8 mouse cellular contexts compared by ENCODE assay signal in genomic region chr7:125553653-125554428, GRCm38 (mm10). TPM values are rescaled to one million over a fixed set of nuclear protein-coding genes. Genes with fewer than 3 reads are reported as not detected.
DNase-seq lines count a peak whose midpoint lies in the region; ATAC-seq and TF ChIP-seq lines count a peak whose summit lies in the region.
"Had no signal": no experiment of that assay in that cellular context is flagged by ENCODE, and none has a peak within 500 bp of the region (broad histone marks: within the 10 kb centered on the region; RNA-seq: fewer than 3 reads in every experiment).

No protein-coding gene starts in this region.

- ATAC-seq in hindbrain, postnatal 0 days, result no peak
- ATAC-seq in intestine, embryonic 15.5 days, result no peak
- no peak for ATAC-seq in stomach, postnatal 0 days (ENCODE audit: low FRiP score, low TSS enrichment)

- H3K4me3 ChIP-seq in hindbrain, postnatal 0 days (ENCODE audit: low read length), result no peak overlapping the region
- no peak overlapping the region for H3K4me3 ChIP-seq in hindbrain, embryonic 10.5 days
- peak overlapping the region; percentile 78 for H3K4me3 ChIP-seq in thymus, adult 2 months (ENCODE audit: control insufficient read depth, insufficient read depth, low read length)
- no peak overlapping the region; the same call in 1 of the 2 replicates for H3K4me3 ChIP-seq in intestine, embryonic 15.5 days (replicated peaks)
- H3K4me3 ChIP-seq in stomach, postnatal 0 days (ENCODE audit: low read depth, low read length), result peak overlapping the region; percentile 70

- TF ChIP-seq POLR2A in thymus, adult 2 months (IDR thresholded peaks at IDR 0.05; ENCODE audit: control insufficient read depth, extremely low read depth, insufficient read depth, low read length, poor library complexity), result no peak

- H3K9me3 ChIP-seq in hindbrain, postnatal 0 days (ENCODE audit: low read length), result no peaks in the 10 kb centered on the region
- H3K9me3 ChIP-seq in hindbrain, embryonic 10.5 days, result no peaks in the 10 kb centered on the region
- H3K9me3 ChIP-seq in intestine, embryonic 15.5 days, result no peaks in the 10 kb centered on the region
- H3K9me3 ChIP-seq in stomach, postnatal 0 days (ENCODE audit: control insufficient read depth, low read length), result no peaks in the 10 kb centered on the region
- H3K9me3 ChIP-seq: limb, embryonic 15.5 days had no signal

- 69% methylated on average over 13 of the region's 13 CpGs for WGBS in hindbrain, postnatal 0 days
- 85% methylated on average over 13 of the region's 13 CpGs for WGBS in hindbrain, embryonic 10.5 days
- WGBS in thymus, adult 2 months, result 62% methylated on average over 13 of the region's 13 CpGs
- 85% methylated on average over 13 of the region's 13 CpGs for WGBS in intestine, embryonic 15.5 days
- WGBS in stomach, postnatal 0 days, result 77% methylated on average over 13 of the region's 13 CpGs

- H3K36me3 ChIP-seq in hindbrain, postnatal 0 days (ENCODE audit: insufficient read depth, low read length), result no peaks in the 10 kb centered on the region
- no peaks in the 10 kb centered on the region for H3K36me3 ChIP-seq in hindbrain, embryonic 10.5 days
- no peaks in the 10 kb centered on the region for H3K36me3 ChIP-seq in thymus, adult 2 months (ENCODE audit: control insufficient read depth, insufficient read depth, low read length)
- H3K36me3 ChIP-seq in intestine, embryonic 15.5 days, result no peaks in the 10 kb centered on the region
- no peaks in the 10 kb centered on the region for H3K36me3 ChIP-seq in stomach, postnatal 0 days (ENCODE audit: control insufficient read depth, insufficient read depth, low read length)
- H3K36me3 ChIP-seq: limb, embryonic 15.5 days had no signal

- no peak for TF ChIP-seq EP300 in stomach, postnatal 0 days (optimal IDR thresholded peaks at IDR 0.05)

- TF ChIP-seq CTCF in hindbrain, postnatal 0 days (IDR thresholded peaks at IDR 0.05; ENCODE audit: low read depth), result no peak
- no peak for TF ChIP-seq CTCF in thymus, adult 2 months (IDR thresholded peaks at IDR 0.05; ENCODE audit: borderline replicate concordance, control insufficient read depth, extremely low read depth, insufficient read depth, low read length, poor library complexity)
- TF ChIP-seq CTCF in stomach, postnatal 0 days (IDR thresholded peaks at IDR 0.05; ENCODE audit: low read depth), result no peak

- H3K4me2 ChIP-seq in hindbrain, postnatal 0 days (ENCODE audit: low read depth, low read length), result peak overlapping the region; percentile 99
- peak overlapping the region; percentile 86 for H3K4me2 ChIP-seq in intestine, embryonic 15.5 days (replicated peaks)
- H3K4me2 ChIP-seq in stomach, postnatal 0 days (replicated peaks; ENCODE audit: low read depth), result peak overlapping the region; percentile 77

- H3K4me1 ChIP-seq in hindbrain, postnatal 0 days (ENCODE audit: insufficient read depth, low read length), result peaks cover 22% of the 10 kb centered on the region
- peaks cover 37% of the 10 kb centered on the region for H3K4me1 ChIP-seq in hindbrain, embryonic 10.5 days (replicated peaks)
- peaks cover 67% of the 10 kb centered on the region for H3K4me1 ChIP-seq in thymus, adult 2 months (replicated peaks; ENCODE audit: control insufficient read depth, insufficient read depth, low read length)
- H3K4me1 ChIP-seq in intestine, embryonic 15.5 days (replicated peaks), result peaks cover 40% of the 10 kb centered on the region; the same call in 1 of the 2 replicates
- peaks cover 21% of the 10 kb centered on the region for H3K4me1 ChIP-seq in stomach, postnatal 0 days (replicated peaks; ENCODE audit: control insufficient read depth, insufficient read depth)

- H3K9ac ChIP-seq in hindbrain, postnatal 0 days (replicated peaks; ENCODE audit: low read length), result no peak overlapping the region
- H3K9ac ChIP-seq in intestine, embryonic 15.5 days, result no peak overlapping the region
- H3K9ac ChIP-seq in stomach, postnatal 0 days (ENCODE audit: low read length), result peak overlapping the region; percentile 90; the same call in 1 of the 2 replicates
- H3K9ac ChIP-seq: limb, embryonic 15.5 days had no signal

- H3K27me3 ChIP-seq in hindbrain, postnatal 0 days (ENCODE audit: insufficient read depth, low read length), result no peaks in the 10 kb centered on the region
- H3K27me3 ChIP-seq in hindbrain, embryonic 10.5 days (ENCODE audit: insufficient read depth, poor library complexity, severe bottlenecking), result peaks cover 49% of the 10 kb centered on the region
- H3K27me3 ChIP-seq in thymus, adult 2 months (ENCODE audit: control insufficient read depth, insufficient read depth, low read length), result no peaks in the 10 kb centered on the region
- no peaks in the 10 kb centered on the region for H3K27me3 ChIP-seq in intestine, embryonic 15.5 days (replicated peaks)
- H3K27me3 ChIP-seq in stomach, postnatal 0 days (ENCODE audit: control insufficient read depth, insufficient read depth, low read length), result no peaks in the 10 kb centered on the region
- H3K27me3 ChIP-seq: limb, embryonic 15.5 days had no signal

- DNase-seq in hindbrain, postnatal 0 days (ENCODE audit: low spot score), result no peak
- no peak for DNase-seq in hindbrain, embryonic 10.5 days (ENCODE audit: low spot score)
- DNase-seq in thymus, adult 2 months, result peak; percentile 18
- DNase-seq in thymus, postnatal 0 days (ENCODE audit: low spot score), result no peak
- DNase-seq in stomach, postnatal 0 days (ENCODE audit: low spot score), result peak; percentile 15
- DNase-seq in T-cell, adult 2 months (ENCODE audit: low spot score), result no peak

- no peak overlapping the region for H3K27ac ChIP-seq in hindbrain, postnatal 0 days
- no peak overlapping the region for H3K27ac ChIP-seq in hindbrain, embryonic 10.5 days
- H3K27ac ChIP-seq in thymus, adult 2 months (ENCODE audit: control insufficient read depth, insufficient read depth, low read length), result peak overlapping the region; percentile 73
- no peak overlapping the region for H3K27ac ChIP-seq in intestine, embryonic 15.5 days
- no peak overlapping the region; the same call in 1 of the 2 replicates for H3K27ac ChIP-seq in stomach, postnatal 0 days (replicated peaks)
- H3K27ac ChIP-seq: limb, embryonic 15.5 days had no signal

RNA-seq across cellular contexts. Expression of gene Il4ra, which starts 1.9 kb away (rescaled TPM):
- 13.3 and 14.3 TPM in 2 replicates for total RNA-seq in hindbrain, postnatal 0 days (2014; rRNA removed)
- polyA plus RNA-seq in hindbrain, postnatal 0 days (2015; fragmentation: Nextera tagmentation; extraction: Ambion mirVana), result 4.5 and 5.0 TPM in 2 replicates
- polyA plus RNA-seq in hindbrain, embryonic 10.5 days (2016; fragmentation: Nextera tagmentation; extraction: Ambion mirVana), result 5.8 and 7.2 TPM in 2 replicates
- 141 and 189 TPM in 2 replicates for polyA plus RNA-seq in thymus, adult 2 months (2012; rRNA removed)
- polyA plus RNA-seq in thymus, postnatal 0 days (2015; fragmentation: Nextera tagmentation; extraction: Ambion mirVana), result 45.8 and 47.1 TPM in 2 replicates
- 10.4 and 11.8 TPM in 2 replicates for polyA plus RNA-seq in intestine, embryonic 15.5 days (2015; fragmentation: Nextera tagmentation; extraction: Ambion mirVana)
- polyA plus RNA-seq in stomach, postnatal 0 days (2015; fragmentation: Nextera tagmentation; extraction: Ambion mirVana), result 13.4 and 13.9 TPM in 2 replicates

RNA-seq across cellular contexts. Expression of gene Il21r, which starts 49.4 kb away (rescaled TPM):
- total RNA-seq in hindbrain, postnatal 0 days (2014; rRNA removed), result 0.52 TPM in 1 of 2 replicates, not detected in the other
- polyA plus RNA-seq in hindbrain, postnatal 0 days (2015; fragmentation: Nextera tagmentation; extraction: Ambion mirVana), result 0.29 and 0.40 TPM in 2 replicates
- 0.41 and 0.49 TPM in 2 replicates for polyA plus RNA-seq in hindbrain, embryonic 10.5 days (2016; fragmentation: Nextera tagmentation; extraction: Ambion mirVana)
- 177 and 188 TPM in 2 replicates for polyA plus RNA-seq in thymus, adult 2 months (2012; rRNA removed)
- 28.2 and 36.8 TPM in 2 replicates for polyA plus RNA-seq in thymus, postnatal 0 days (2015; fragmentation: Nextera tagmentation; extraction: Ambion mirVana)
- polyA plus RNA-seq in intestine, embryonic 15.5 days (2015; fragmentation: Nextera tagmentation; extraction: Ambion mirVana), result 0.32 and 0.52 TPM in 2 replicates
- polyA plus RNA-seq in stomach, postnatal 0 days (2015; fragmentation: Nextera tagmentation; extraction: Ambion mirVana), result 0.29 and 0.45 TPM in 2 replicates

Comparison
In these comparisons a context has a peak if more than half of its experiments do, and no peak if none do; other contexts are left out.
1. DNase-seq: peak in thymus, adult 2 months (single experiment) and stomach, postnatal 0 days (single experiment); none in hindbrain, postnatal 0 days (single experiment), hindbrain, embryonic 10.5 days (single experiment), thymus, postnatal 0 days (single experiment) and T-cell, adult 2 months (single experiment).
2. H3K4me3 ChIP-seq: peak in thymus, adult 2 months (single experiment) and stomach, postnatal 0 days (single experiment); none in hindbrain, postnatal 0 days (single experiment), hindbrain, embryonic 10.5 days (single experiment) and intestine, embryonic 15.5 days (single experiment).
3. RNA of gene Il21r, which starts 49.4 kb away (polyA plus RNA-seq): 177 to 188 TPM in thymus, adult 2 months and 28.2 to 36.8 TPM in thymus, postnatal 0 days; 0.32 to 0.52 TPM in intestine, embryonic 15.5 days, 0.41 to 0.49 TPM in hindbrain, embryonic 10.5 days, 0.29 to 0.45 TPM in stomach, postnatal 0 days and 0.29 to 0.40 TPM in hindbrain, postnatal 0 days; every median in the first group is over 10 times any median in the second.
4. Peak in every context shown above with its lines, with median percentiles within 50 percentile points of each other: H3K4me2 ChIP-seq.